Mouse (Mus musculus): Measurements from ENCODE around the gene Gtpbp3. TPM values are rescaled to one million over a fixed set of nuclear protein-coding genes. Genes with fewer than 3 reads are reported as not detected.
"Not testable (repeated sequence)": the region's sequence is repeated elsewhere in the genome, so short reads cannot be mapped to it uniquely, and the experiment has no call there.

Gtpbp3 gene
- polyA plus RNA-seq, 1 experiment from 2014 or later, result 14.6 TPM

- H3K4me2 ChIP-seq, result no peak overlapping the region
- no peak overlapping the region for H3K4me3 ChIP-seq (replicated peaks)
- H3K27me3 ChIP-seq (replicated peaks), result peaks cover 33% of the 10 kb centered on the region
- 80% methylated on average over 4 of the region's 4 CpGs for WGBS
- no peaks in the 10 kb centered on the region for H3K9me3 ChIP-seq
- no peak for ATAC-seq (ENCODE audit: insufficient read depth, low FRiP score, low read depth)
- no peaks in the 10 kb centered on the region for H3K36me3 ChIP-seq
- H3K4me1 ChIP-seq, result 0 out of 2 replicates have a peak, but pooled peaks cover 5% of the 10 kb centered on the region
- H3K9ac ChIP-seq, result no peak overlapping the region
- no peak overlapping the region for H3K27ac ChIP-seq
These were observed 18.1 kb downstream of the Gtpbp3 start for GRCm38 (mm10) chr8:71505979-71506378.

- H3K27me3 ChIP-seq (replicated peaks), result peaks cover 39% of the 10 kb centered on the region
- peak overlapping the region; percentile 79 for H3K4me2 ChIP-seq
- H3K36me3 ChIP-seq, result no peaks in the 10 kb centered on the region
- no peaks in the 10 kb centered on the region for H3K9me3 ChIP-seq
- H3K9ac ChIP-seq, result no peak overlapping the region
- 0 out of 2 replicates have a peak, but pooled peaks cover 5% of the 10 kb centered on the region for H3K4me1 ChIP-seq
- under 1% methylated on average over 61 of the region's 61 CpGs for WGBS
- peak; percentile 69 for ATAC-seq (ENCODE audit: insufficient read depth, low FRiP score, low read depth)
- no peak overlapping the region for H3K27ac ChIP-seq
- peak overlapping the region; percentile 43 for H3K4me3 ChIP-seq (replicated peaks)
These were observed 19.7 kb downstream of the Gtpbp3 start for GRCm38 (mm10) chr8:71507589-71508104.

GRCm38 (mm10) chr8:71509316-71509715, 21.4 kb downstream of the Gtpbp3 start:
- Histone ChIP-seq H3K9ac (no peak overlapping the region), H3K9me3 (no peaks in the 10 kb centered on the region), H3K27ac (no peak overlapping the region), H3K4me2 (peak overlapping the region; percentile 19), H3K27me3 (replicated peaks) (peaks cover 39% of the 10 kb centered on the region), H3K4me1 (0 out of 2 replicates have a peak, but pooled peaks cover 5% of the 10 kb centered on the region), H3K4me3 (replicated peaks) (no peak overlapping the region), H3K36me3 (no peaks in the 10 kb centered on the region)
- no peak for ATAC-seq (ENCODE audit: insufficient read depth, low FRiP score, low read depth)
- 68% methylated on average over 2 of the region's 2 CpGs for WGBS

- Histone ChIP-seq H3K4me1 (0 out of 2 replicates have a peak, but pooled peaks cover 5% of the 10 kb centered on the region), H3K36me3 (no peaks in the 10 kb centered on the region), H3K4me2 (no peak within 1 kb of the TSS; the same call in 1 of the 2 replicates), H3K4me3 (replicated peaks) (peak within 1 kb of the TSS; percentile 24), H3K9ac (no peak within 1 kb of the TSS), H3K27me3 (replicated peaks) (peaks cover 31% of the 10 kb centered on the region), H3K27ac (no peak within 1 kb of the TSS), H3K9me3 (no peaks in the 10 kb centered on the region)
- ATAC-seq (ENCODE audit: insufficient read depth, low FRiP score, low read depth), result peak; percentile 33; the same call in 1 of the 2 replicates
- 18% methylated on average over 14 of the region's 14 CpGs for WGBS
These were observed 23.7 kb downstream of the Gtpbp3 start, which contains the start of gene Plvap for GRCm38 (mm10) chr8:71511644-71512043. Gene Plvap, minus strand, starts transcription at chr8:71511752.

- 71% methylated on average over 15 of the region's 15 CpGs for WGBS
- no peak overlapping the region for H3K27ac ChIP-seq
These were observed 25.3 kb downstream of the Gtpbp3 start for GRCm38 (mm10) chr8:71513018-71513754.

GRCm38 (mm10) chr8:71515043-71515442, 27.1 kb downstream of the Gtpbp3 start:
- no peak for ATAC-seq (ENCODE audit: insufficient read depth, low FRiP score, low read depth)
- no peak overlapping the region for H3K27ac ChIP-seq

More at GRCm38 (mm10) chr8:71513018-71513754, 25.3 kb downstream of the Gtpbp3 start:
- Histone ChIP-seq H3K4me1 (no peaks in the 10 kb centered on the region), H3K4me2 (no peak overlapping the region), H3K9ac (no peak overlapping the region), H3K36me3 (no peaks in the 10 kb centered on the region), H3K4me3 (replicated peaks) (no peak overlapping the region), H3K27me3 (replicated peaks) (peaks cover 16% of the 10 kb centered on the region), H3K9me3 (no peaks in the 10 kb centered on the region)
- no peak for ATAC-seq (ENCODE audit: insufficient read depth, low FRiP score, low read depth)

GRCm38 (mm10) chr8:71516786-71517185, 28.9 kb downstream of the Gtpbp3 start:
- Histone ChIP-seq H3K9ac (no peak overlapping the region), H3K36me3 (no peaks in the 10 kb centered on the region), H3K9me3 (no peaks in the 10 kb centered on the region), H3K4me1 (no peaks in the 10 kb centered on the region), H3K27me3 (replicated peaks) (0 out of 2 replicates have a peak, but pooled peaks cover 3% of the 10 kb centered on the region), H3K27ac (no peak overlapping the region), H3K4me2 (no peak overlapping the region), H3K4me3 (replicated peaks) (no peak overlapping the region)
- ATAC-seq (ENCODE audit: insufficient read depth, low FRiP score, low read depth), result no peak
- 10% methylated on average over 6 of the region's 6 CpGs for WGBS

More at GRCm38 (mm10) chr8:71515043-71515442, 27.1 kb downstream of the Gtpbp3 start:
- 71% methylated on average over 5 of the region's 5 CpGs for WGBS
- Histone ChIP-seq H3K36me3 (no peaks in the 10 kb centered on the region), H3K4me2 (no peak overlapping the region), H3K27me3 (replicated peaks) (peaks cover 9% of the 10 kb centered on the region; the same call in 1 of the 2 replicates), H3K9ac (no peak overlapping the region), H3K9me3 (no peaks in the 10 kb centered on the region), H3K4me1 (no peaks in the 10 kb centered on the region), H3K4me3 (replicated peaks) (no peak overlapping the region)

GRCm38 (mm10) chr8:71519037-71519825, 31.3 kb downstream of the Gtpbp3 start:
- ATAC-seq (ENCODE audit: insufficient read depth, low FRiP score, low read depth); H3K27me3 ChIP-seq (replicated peaks); H3K4me1 ChIP-seq; H3K9me3 ChIP-seq; H3K4me3 ChIP-seq (replicated peaks); H3K27ac ChIP-seq; H3K9ac ChIP-seq; H3K36me3 ChIP-seq; H3K4me2 ChIP-seq: not testable (repeated sequence)
- 39% methylated on average over 10 of the region's 10 CpGs for WGBS

- H3K4me2 ChIP-seq, result 0 out of 2 replicates have a peak overlapping the region, but pooled peaks have one; percentile 12
- no peak overlapping the region for H3K27ac ChIP-seq
- WGBS, result 3% methylated on average over 17 of the region's 17 CpGs
- H3K36me3 ChIP-seq, result no peaks in the 10 kb centered on the region
- H3K4me1 ChIP-seq, result peaks cover 10% of the 10 kb centered on the region; the same call in 1 of the 2 replicates
- ATAC-seq (ENCODE audit: insufficient read depth, low FRiP score, low read depth), result peak; percentile 75
- H3K9ac ChIP-seq, result no peak overlapping the region
- H3K9me3 ChIP-seq, result no peaks in the 10 kb centered on the region
- H3K4me3 ChIP-seq (replicated peaks), result no peak overlapping the region
- H3K27me3 ChIP-seq (replicated peaks), result peaks cover 15% of the 10 kb centered on the region
These were observed 33.7 kb downstream of the Gtpbp3 start for GRCm38 (mm10) chr8:71521634-71522033.

- Histone ChIP-seq H3K4me3 (replicated peaks) (0 out of 2 replicates have a peak within 1 kb of the TSS, but pooled peaks have one; percentile 9), H3K27ac (peak within 1 kb of the TSS; percentile 46; the same call in 1 of the 2 replicates), H3K4me1 (peaks cover 10% of the 10 kb centered on the region; the same call in 1 of the 2 replicates), H3K27me3 (replicated peaks) (peaks cover 11% of the 10 kb centered on the region), H3K36me3 (no peaks in the 10 kb centered on the region), H3K9ac (no peak within 1 kb of the TSS), H3K4me2 (peak within 1 kb of the TSS; percentile 11; the same call in 1 of the 2 replicates), H3K9me3 (no peaks in the 10 kb centered on the region)
- 17% methylated on average over 46 of the region's 46 CpGs for WGBS
- ATAC-seq (ENCODE audit: insufficient read depth, low FRiP score, low read depth), result no peak
These were observed 37.5 kb downstream of the Gtpbp3 start, which contains the start of gene Ccdc194 for GRCm38 (mm10) chr8:71525226-71526050. Gene Ccdc194, minus strand, starts transcription at chr8:71525711.

GRCm38 (mm10) chr8:71526272-71526671, 38.4 kb downstream of the Gtpbp3 start:
- Histone ChIP-seq H3K9me3 (no peaks in the 10 kb centered on the region), H3K4me3 (replicated peaks) (no peak overlapping the region), H3K4me2 (no peak overlapping the region), H3K9ac (no peak overlapping the region), H3K4me1 (peaks cover 10% of the 10 kb centered on the region; the same call in 1 of the 2 replicates), H3K27me3 (replicated peaks) (peaks cover 11% of the 10 kb centered on the region), H3K36me3 (no peaks in the 10 kb centered on the region), H3K27ac (peak overlapping the region; percentile 46; the same call in 1 of the 2 replicates)
- WGBS, result 25% methylated on average over 6 of the region's 6 CpGs
- no peak for ATAC-seq (ENCODE audit: insufficient read depth, low FRiP score, low read depth)
